Mouse (Mus musculus): ENCODE data around the gene Cyp11a1. TPM values are rescaled to one million over a fixed set of nuclear protein-coding genes. Genes with fewer than 3 reads are reported as not detected.
A peak's percentile ranks its signal among the peaks of the same experiment; 100 is the strongest.

Cyp11a1 gene
- polyA plus RNA-seq, 1 experiment = 0.45 TPM

DNA sequence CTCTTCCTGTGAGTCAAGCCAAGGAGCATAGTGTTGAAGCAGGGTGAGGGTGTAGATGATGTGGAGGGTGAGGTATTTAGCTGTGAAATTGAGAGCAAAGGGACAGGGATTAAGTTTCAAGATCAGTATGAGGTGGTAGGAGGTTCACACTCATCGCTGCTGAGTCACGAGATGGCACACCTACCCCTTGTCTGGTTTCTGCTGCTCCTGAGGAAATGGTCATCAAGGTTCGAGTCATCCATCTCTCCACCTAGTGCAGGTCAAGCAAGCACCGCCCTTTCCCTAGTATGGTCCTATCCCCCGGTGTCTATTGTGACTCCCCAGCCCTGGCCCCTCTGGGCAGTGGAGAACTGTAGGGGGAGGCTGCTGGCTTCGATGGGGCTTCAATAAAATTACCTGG, 16.9 kb upstream of the Cyp11a1 start:
- Histone ChIP-seq H3K4me3 (ENCODE audit: low read depth, low read length) (no peak overlapping the region), H3K4me1 (ENCODE audit: control insufficient read depth, insufficient read depth, low read length) (no peaks in the 10 kb centered on the region), H3K27ac (ENCODE audit: insufficient read depth, low read length) (no peak overlapping the region), H3K9me3 (replicated peaks; ENCODE audit: control insufficient read depth, insufficient read depth, low read length, poor library complexity, severe bottlenecking) (no peaks in the 10 kb centered on the region), H3K27me3 (ENCODE audit: control insufficient read depth, insufficient read depth, low read length, poor library complexity, severe bottlenecking) (no peaks in the 10 kb centered on the region), H3K9ac (ENCODE audit: low read depth, poor library complexity, severe bottlenecking) (no peak overlapping the region), H3K36me3 (ENCODE audit: control insufficient read depth, insufficient read depth, low read length, poor library complexity, severe bottlenecking) (no peaks in the 10 kb centered on the region)
- no peak for TF ChIP-seq CTCF (IDR thresholded peaks at IDR 0.05; ENCODE audit: low read depth, low read length)
- TF ChIP-seq POLR2A (IDR thresholded peaks at IDR 0.05; ENCODE audit: insufficient read depth, low read length) = no peak
- TF ChIP-seq EP300 (IDR thresholded peaks at IDR 0.05; ENCODE audit: insufficient read depth, low read depth, low read length) = no peak

DNA sequence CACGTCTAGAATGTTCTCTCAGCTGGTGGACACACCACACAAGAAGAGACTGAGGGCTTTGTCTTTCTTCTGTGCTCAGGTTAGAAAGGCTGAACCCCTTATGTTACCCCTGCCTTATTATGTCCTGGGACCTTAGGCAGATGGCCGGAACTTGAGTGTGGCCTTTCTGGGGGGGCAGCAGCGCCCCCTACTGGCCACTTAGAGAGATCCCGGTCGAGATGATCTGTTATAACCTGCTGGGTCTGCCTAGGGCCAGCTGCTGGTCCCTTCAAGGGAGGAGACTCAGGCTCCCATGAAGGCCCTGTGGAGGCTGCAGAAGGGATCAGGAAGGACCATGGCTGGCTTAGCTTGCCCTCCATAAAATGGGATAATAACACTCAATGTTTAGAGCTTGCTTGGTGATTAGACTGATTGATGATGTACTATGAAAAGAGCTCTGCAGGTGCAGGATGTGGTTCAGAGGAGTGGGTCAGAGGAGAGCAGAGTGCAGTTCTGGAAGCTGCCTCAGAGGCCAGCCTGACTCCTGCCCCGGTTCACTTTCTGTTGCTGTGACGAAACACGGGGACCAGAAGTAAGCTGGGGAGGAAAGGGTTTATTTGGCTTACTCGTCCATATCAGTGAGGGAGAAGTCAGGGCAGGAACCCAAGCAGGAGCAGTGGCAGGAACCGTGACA, 15.6 kb upstream of the Cyp11a1 start:
- no peak overlapping the region for H3K9ac ChIP-seq (ENCODE audit: low read depth, poor library complexity, severe bottlenecking)
- H3K4me3 ChIP-seq (ENCODE audit: low read depth, low read length) = no peak overlapping the region
- no peaks in the 10 kb centered on the region for H3K9me3 ChIP-seq (replicated peaks; ENCODE audit: control insufficient read depth, insufficient read depth, low read length, poor library complexity, severe bottlenecking)
- TF ChIP-seq CTCF (IDR thresholded peaks at IDR 0.05; ENCODE audit: low read depth, low read length) (peak; percentile 73), EP300 (IDR thresholded peaks at IDR 0.05; ENCODE audit: insufficient read depth, low read depth, low read length) (no peak), POLR2A (IDR thresholded peaks at IDR 0.05; ENCODE audit: insufficient read depth, low read length) (no peak)
- no peak overlapping the region for H3K27ac ChIP-seq (ENCODE audit: insufficient read depth, low read length)
- no peaks in the 10 kb centered on the region for H3K4me1 ChIP-seq (ENCODE audit: control insufficient read depth, insufficient read depth, low read length)
- no peaks in the 10 kb centered on the region for H3K36me3 ChIP-seq (ENCODE audit: control insufficient read depth, insufficient read depth, low read length, poor library complexity, severe bottlenecking)
- H3K27me3 ChIP-seq (ENCODE audit: control insufficient read depth, insufficient read depth, low read length, poor library complexity, severe bottlenecking) = no peaks in the 10 kb centered on the region

DNA sequence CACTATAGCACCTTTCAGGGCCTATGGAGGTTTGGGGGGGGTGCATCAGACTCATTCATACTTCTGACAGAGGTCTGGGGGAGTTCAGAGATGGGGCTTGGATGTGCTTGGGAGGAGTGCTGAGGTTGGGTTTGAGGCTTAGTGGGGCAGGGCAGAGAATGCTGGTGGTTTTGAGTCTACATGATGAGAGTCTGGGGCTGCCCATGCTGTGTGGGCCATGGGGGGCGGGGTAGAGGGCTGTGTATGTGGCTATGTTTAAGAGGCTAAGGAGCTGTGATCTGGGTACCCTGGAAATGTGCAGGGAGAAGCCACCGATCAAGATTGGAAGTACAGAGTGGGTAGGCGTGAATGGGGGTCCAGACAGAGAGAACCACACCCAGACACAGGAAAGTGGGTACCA, 14.2 kb upstream of the Cyp11a1 start:
- Histone ChIP-seq H3K9me3 (replicated peaks; ENCODE audit: control insufficient read depth, insufficient read depth, low read length, poor library complexity, severe bottlenecking) (no peaks in the 10 kb centered on the region), H3K4me1 (ENCODE audit: control insufficient read depth, insufficient read depth, low read length) (no peaks in the 10 kb centered on the region), H3K27me3 (ENCODE audit: control insufficient read depth, insufficient read depth, low read length, poor library complexity, severe bottlenecking) (no peaks in the 10 kb centered on the region), H3K9ac (ENCODE audit: low read depth, poor library complexity, severe bottlenecking) (no peak overlapping the region), H3K36me3 (ENCODE audit: control insufficient read depth, insufficient read depth, low read length, poor library complexity, severe bottlenecking) (no peaks in the 10 kb centered on the region), H3K4me3 (ENCODE audit: low read depth, low read length) (no peak overlapping the region), H3K27ac (ENCODE audit: insufficient read depth, low read length) (no peak overlapping the region)
- TF ChIP-seq EP300 (IDR thresholded peaks at IDR 0.05; ENCODE audit: insufficient read depth, low read depth, low read length) (no peak), POLR2A (IDR thresholded peaks at IDR 0.05; ENCODE audit: insufficient read depth, low read length) (no peak), CTCF (IDR thresholded peaks at IDR 0.05; ENCODE audit: low read depth, low read length) (no peak)

DNA sequence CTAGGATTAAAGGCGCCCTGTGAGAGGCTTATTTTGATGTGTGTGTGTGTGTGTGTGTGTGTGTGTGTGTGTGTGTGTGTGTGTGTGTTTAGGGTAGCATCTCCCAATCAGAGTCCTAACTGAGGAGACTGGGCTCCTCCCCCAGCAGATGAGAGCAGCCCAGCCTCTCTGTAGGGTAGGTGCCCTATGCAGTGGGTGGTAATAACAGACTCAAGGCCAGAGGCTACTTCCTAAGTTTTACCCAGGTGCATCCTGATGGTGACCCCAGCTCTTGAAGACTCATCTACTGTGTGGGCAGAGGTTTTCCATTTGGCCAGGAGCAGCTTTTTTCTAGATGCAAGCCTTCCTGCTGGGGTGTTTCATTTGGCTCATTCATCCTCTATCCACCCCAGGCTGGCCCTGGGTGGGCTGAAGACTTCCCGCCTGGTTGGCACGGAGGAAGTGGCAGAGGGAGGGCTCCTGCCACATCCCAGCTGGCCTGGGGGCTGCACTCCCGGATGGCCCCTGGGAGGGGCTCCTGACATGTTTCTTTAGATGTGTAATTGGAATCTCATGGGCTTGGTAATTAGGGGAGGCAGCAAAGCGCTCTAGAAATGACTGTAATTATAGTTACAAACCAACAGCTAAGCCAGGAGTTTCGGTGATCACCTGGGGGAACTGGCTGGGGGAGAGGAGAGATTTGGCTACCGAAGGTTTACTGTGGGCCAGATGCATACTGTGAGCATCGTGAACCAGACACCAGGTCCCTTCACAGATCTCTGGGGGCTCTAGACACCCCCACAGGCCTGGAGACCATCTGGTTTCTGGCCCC, 13.2 kb upstream of the Cyp11a1 start:
- no peak overlapping the region for H3K27ac ChIP-seq (ENCODE audit: insufficient read depth, low read length)

DNA sequence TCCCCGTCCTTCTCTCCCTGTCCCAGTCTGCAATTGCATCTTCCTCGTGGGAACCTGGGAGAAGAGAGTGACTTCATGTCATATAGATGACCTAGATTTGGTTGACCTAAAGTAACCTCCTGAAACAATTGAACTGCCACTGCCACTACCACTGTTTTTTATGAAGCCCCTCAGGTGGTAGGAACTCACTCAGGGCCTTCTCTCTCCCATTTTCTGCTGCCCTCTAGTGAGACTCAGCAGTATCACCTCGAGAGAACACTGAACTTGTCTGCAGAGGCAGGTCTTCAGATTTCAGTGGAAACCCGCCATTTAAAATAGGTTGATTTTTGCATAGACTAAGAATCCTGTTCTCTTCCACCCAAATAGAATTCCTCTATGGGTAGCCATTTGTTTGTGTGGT, 10.9 kb upstream of the Cyp11a1 start:
- Histone ChIP-seq H3K4me3 (ENCODE audit: low read depth, low read length) (no peak overlapping the region), H3K9ac (ENCODE audit: low read depth, poor library complexity, severe bottlenecking) (no peak overlapping the region), H3K4me1 (ENCODE audit: control insufficient read depth, insufficient read depth, low read length) (no peaks in the 10 kb centered on the region), H3K36me3 (ENCODE audit: control insufficient read depth, insufficient read depth, low read length, poor library complexity, severe bottlenecking) (no peaks in the 10 kb centered on the region), H3K27ac (ENCODE audit: insufficient read depth, low read length) (no peak overlapping the region), H3K9me3 (replicated peaks; ENCODE audit: control insufficient read depth, insufficient read depth, low read length, poor library complexity, severe bottlenecking) (no peaks in the 10 kb centered on the region), H3K27me3 (ENCODE audit: control insufficient read depth, insufficient read depth, low read length, poor library complexity, severe bottlenecking) (no peaks in the 10 kb centered on the region)
- TF ChIP-seq POLR2A (IDR thresholded peaks at IDR 0.05; ENCODE audit: insufficient read depth, low read length) (no peak), CTCF (IDR thresholded peaks at IDR 0.05; ENCODE audit: low read depth, low read length) (peak; percentile 37), EP300 (IDR thresholded peaks at IDR 0.05; ENCODE audit: insufficient read depth, low read depth, low read length) (no peak)

More for the DNA sequence above, 13.2 kb upstream of the Cyp11a1 start:
- H3K36me3 ChIP-seq (ENCODE audit: control insufficient read depth, insufficient read depth, low read length, poor library complexity, severe bottlenecking) = no peaks in the 10 kb centered on the region
- TF ChIP-seq EP300 (IDR thresholded peaks at IDR 0.05; ENCODE audit: insufficient read depth, low read depth, low read length) (no peak), POLR2A (IDR thresholded peaks at IDR 0.05; ENCODE audit: insufficient read depth, low read length) (no peak)
- no peaks in the 10 kb centered on the region for H3K9me3 ChIP-seq (replicated peaks; ENCODE audit: control insufficient read depth, insufficient read depth, low read length, poor library complexity, severe bottlenecking)
- H3K4me3 ChIP-seq (ENCODE audit: low read depth, low read length) = no peak overlapping the region
- no peak overlapping the region for H3K9ac ChIP-seq (ENCODE audit: low read depth, poor library complexity, severe bottlenecking)
- no peaks in the 10 kb centered on the region for H3K27me3 ChIP-seq (ENCODE audit: control insufficient read depth, insufficient read depth, low read length, poor library complexity, severe bottlenecking)
- H3K4me1 ChIP-seq (ENCODE audit: control insufficient read depth, insufficient read depth, low read length) = no peaks in the 10 kb centered on the region

DNA sequence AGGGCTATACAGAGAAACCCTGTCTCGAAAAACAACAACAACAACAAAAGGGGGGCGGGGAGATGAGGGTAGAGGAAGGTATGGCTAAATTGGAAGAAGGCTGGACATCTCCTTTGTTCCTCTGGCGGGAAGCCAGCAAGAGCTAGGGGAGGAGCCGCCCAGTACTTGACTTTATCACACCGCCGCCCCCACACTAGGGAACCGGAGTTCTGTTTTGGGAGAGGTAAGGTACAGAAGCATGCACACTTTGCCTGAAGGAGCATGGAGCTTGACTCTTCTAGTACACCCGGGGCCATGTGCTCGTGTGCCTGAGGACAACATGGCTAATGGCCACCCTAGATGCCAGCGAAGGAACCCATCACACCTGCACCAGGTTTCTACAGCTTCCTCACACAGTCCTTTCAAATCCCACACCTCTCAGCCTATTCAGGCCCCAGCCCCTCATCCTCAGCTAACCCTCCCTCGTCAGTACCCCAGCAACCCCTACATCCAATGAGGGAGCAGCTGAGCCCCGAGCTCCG, 8.6 kb upstream of the Cyp11a1 start:
- TF ChIP-seq POLR2A (IDR thresholded peaks at IDR 0.05; ENCODE audit: insufficient read depth, low read length) (no peak), EP300 (IDR thresholded peaks at IDR 0.05; ENCODE audit: insufficient read depth, low read depth, low read length) (no peak), CTCF (IDR thresholded peaks at IDR 0.05; ENCODE audit: low read depth, low read length) (no peak)
- Histone ChIP-seq H3K4me1 (ENCODE audit: control insufficient read depth, insufficient read depth, low read length) (no peaks in the 10 kb centered on the region), H3K27me3 (ENCODE audit: control insufficient read depth, insufficient read depth, low read length, poor library complexity, severe bottlenecking) (no peaks in the 10 kb centered on the region), H3K36me3 (ENCODE audit: control insufficient read depth, insufficient read depth, low read length, poor library complexity, severe bottlenecking) (no peaks in the 10 kb centered on the region), H3K9me3 (replicated peaks; ENCODE audit: control insufficient read depth, insufficient read depth, low read length, poor library complexity, severe bottlenecking) (no peaks in the 10 kb centered on the region), H3K9ac (ENCODE audit: low read depth, poor library complexity, severe bottlenecking) (0 out of 2 replicates have a peak overlapping the region, but pooled peaks have one; percentile 3), H3K27ac (ENCODE audit: insufficient read depth, low read length) (no peak overlapping the region), H3K4me3 (ENCODE audit: low read depth, low read length) (peak overlapping the region; percentile 61)
